1 mouse cellular context compared by ENCODE assay signal in genomic region chr10:13007876-13008736, GRCm38 (mm10).
A peak's percentile ranks its signal among the peaks of the same experiment; 100 is the strongest.
TF ChIP-seq lines count a peak whose summit lies in the region.

No protein-coding gene starts in this region.

TF ChIP-seq in MEL, 35 proteins besides CTCF, POLR2A, EP300 and RAD21 (continued from another document):
- peak; percentile 77 for TF ChIP-seq USF1 (IDR thresholded peaks at IDR 0.05; ENCODE audit: low read depth, low read length)
- peak; percentile 95 for TF ChIP-seq HCFC1 (IDR thresholded peaks at IDR 0.05; ENCODE audit: low read depth, low read length)
- TF ChIP-seq TCF12 (IDR thresholded peaks at IDR 0.05; ENCODE audit: low read depth, low read length): 0 out of 2 replicates have a peak, but pooled peaks have one; percentile 48
- TF ChIP-seq UBTF (IDR thresholded peaks at IDR 0.05; ENCODE audit: borderline replicate concordance, insufficient read depth, low read depth, low read length): no peak
- no peak for TF ChIP-seq MAZ (IDR thresholded peaks at IDR 0.05; ENCODE audit: low read depth, low read length)
- TF ChIP-seq CHD2 (IDR thresholded peaks at IDR 0.05; ENCODE audit: low read length): peak; percentile 90
- no peak for TF ChIP-seq MYB (IDR thresholded peaks at IDR 0.05; ENCODE audit: low read depth, low read length)
- peak; percentile 79 for TF ChIP-seq NELFE (IDR thresholded peaks at IDR 0.05; ENCODE audit: low read depth, low read length)
- no peak for TF ChIP-seq JUND (IDR thresholded peaks at IDR 0.05; ENCODE audit: low read depth, low read length)
- peak; percentile 92 for TF ChIP-seq MXI1 (IDR thresholded peaks at IDR 0.05; ENCODE audit: low read depth, low read length)
- TF ChIP-seq RCOR1 (IDR thresholded peaks at IDR 0.05; ENCODE audit: low read depth, low read length): no peak
- TF ChIP-seq USF2 (IDR thresholded peaks at IDR 0.05; ENCODE audit: borderline replicate concordance in 1 of 2, insufficient read depth in 1 of 2, low read depth in 1 of 2, low read length in 2 of 2): no peak
- TF ChIP-seq GABPA (IDR thresholded peaks at IDR 0.05; ENCODE audit: low read depth, low read length): peak; percentile 53; the same call in 1 of the 2 replicates
- 0 out of 2 replicates have a peak, but pooled peaks have one; percentile 44 for TF ChIP-seq GATA1 (IDR thresholded peaks at IDR 0.05; ENCODE audit: low read depth, low read length)
- peak; percentile 93 for TF ChIP-seq KAT2A (conservative IDR thresholded peaks at IDR 0.05; ENCODE audit: low read depth, low read length)
- TF ChIP-seq CHD1 (IDR thresholded peaks at IDR 0.05; ENCODE audit: low read depth, low read length): no peak
- peak; percentile 88 for TF ChIP-seq SIN3A (IDR thresholded peaks at IDR 0.05; ENCODE audit: low read length)
- peak; percentile 64; the same call in 1 of the 2 replicates for TF ChIP-seq BHLHE40 (IDR thresholded peaks at IDR 0.05; ENCODE audit: borderline replicate concordance, low read depth, low read length)
